Mouse (Mus musculus) adrenal gland, adult 18-20 months (tissue): ENCODE data around the gene Chd2. TPM values are rescaled to one million over a fixed set of nuclear protein-coding genes. Genes with fewer than 3 reads are reported as not detected.

Experiments
- DNase-seq, 2 experiments: peaks; one replicate each; pipeline ENCODE4 v3.0.0; 2021 to 2022; ENCODE audit warnings: low spot score in 2 of 2
- total RNA-seq, 2 experiments: library from RNA; stranded (reverse); gene quantifications; 1 replicate in 1 of 2; 2 replicates in 1 of 2; pipeline ENCODE4 v1.2.3; 2021

The Chd2 gene
- total RNA-seq, 2 experiments from 2014 or later: 35.5 to 35.8 TPM

GRCm38 (mm10) chr7:73389419-73389818 lies 152.2 kb downstream of the Chd2 start:
- DNase-seq: no peak

- DNase-seq: no peak
Measured at GRCm38 (mm10) chr7:73388866-73389265, 152.8 kb downstream of the Chd2 start.

- no peak for DNase-seq
Measured at GRCm38 (mm10) chr7:73382843-73383242, 158.8 kb downstream of the Chd2 start.

GRCm38 (mm10) chr7:73378034-73378433 lies 163.6 kb downstream of the Chd2 start:
- no peak for DNase-seq

- DNase-seq: no peak
Measured at GRCm38 (mm10) chr7:73377307-73377706, 164.3 kb downstream of the Chd2 start.

Other genes with a start within 250 kb of the Chd2 start
- gene Rgma, start 166.3 kb downstream of the Chd2 start, total RNA-seq: 10 to 100 TPM in 1 of 2 experiments, 1 to 10 TPM in 1; 8.1 to 12.1 TPM
- 10 to 100 TPM; 10.9 to 11.4 TPM for gene Fam174b, start 198.5 kb upstream of the Chd2 start, total RNA-seq